Mouse (Mus musculus) hindlimb bud, embryonic 11.5 days (tissue): ENCODE measurements at regions not wholly inside any gene's neighbourhood (a gene's known extent, or its start where the extent isn't known, plus 50 kb on each side); places are given as distances from the start of the nearest gene placed in this dataset.

Source experiments
- DNase-seq: peaks from one replicate; pipeline ENCODE4 v3.0.0-alpha.2; 2012; ENCODE audit warnings: low read depth, low spot score; ENCODE audit errors: extremely low spot score

- no peak for DNase-seq
These were observed 220.2 kb downstream of the Arap2 start for GRCm38 (mm10) chr5:62545785-62546184.

- DNase-seq, result no peak
These were observed 226.7 kb downstream of the Arap2 start for GRCm38 (mm10) chr5:62539304-62539703.

- no peak for DNase-seq
These were observed 254.1 kb downstream of the Arap2 start for GRCm38 (mm10) chr5:62511827-62512226.

GRCm38 (mm10) chr5:62483521-62483920 lies 282.4 kb downstream of the Arap2 start:
- DNase-seq, result peak; percentile 8

- DNase-seq, result peak; percentile 5
These were observed 285.0 kb downstream of the Arap2 start for GRCm38 (mm10) chr5:62480967-62481366.

- DNase-seq, result no peak
These were observed 292.5 kb downstream of the Arap2 start for GRCm38 (mm10) chr5:62473412-62473811.

GRCm38 (mm10) chr5:62466802-62467201 lies 299.2 kb downstream of the Arap2 start:
- DNase-seq, result no peak

- no peak for DNase-seq
These were observed 303.4 kb downstream of the Arap2 start for GRCm38 (mm10) chr5:62462574-62462973.
